Mouse (Mus musculus) midbrain, embryonic 15.5 days (tissue): ENCODE results near the gene Flt1. TPM values are rescaled to one million over a fixed set of nuclear protein-coding genes. Genes with fewer than 3 reads are reported as not detected.

ENCODE experiments used
- ATAC-seq: fragments of 200-750 bp; cut with Nextera tagmentation; replicated peaks from 2 replicates; pipeline ENCODE4 v1.8.0; 2017; ENCODE audit warnings: moderate TSS enrichment
- H3K27ac ChIP-seq: fragments of 300-500 bp; sonication (generic); 2 replicates; pipeline ENCODE4 v1.5.1; 2015; ENCODE audit warnings: mild to moderate bottlenecking, inconsistent platforms
- H3K27me3 ChIP-seq: fragments of 300-500 bp; sonication (generic); replicated peaks from 2 replicates; pipeline ENCODE4 v1.6.1; 2015; ENCODE audit warnings: inconsistent platforms
- H3K36me3 ChIP-seq: fragments of 300-500 bp; sonication (generic); replicated peaks from 2 replicates; pipeline ENCODE4 v1.6.1; 2015; ENCODE audit warnings: inconsistent platforms
- H3K4me1 ChIP-seq: fragments of 300-500 bp; sonication (generic); 2 replicates; pipeline ENCODE4 v1.6.1; 2015; ENCODE audit warnings: inconsistent platforms
- H3K4me2 ChIP-seq: fragments of 300-500 bp; sonication (generic); 2 replicates; pipeline ENCODE4 v1.6.1; 2015; ENCODE audit warnings: inconsistent platforms, mild to moderate bottlenecking, moderate library complexity
- H3K4me3 ChIP-seq: fragments of 300-500 bp; sonication (generic); 2 replicates; pipeline ENCODE4 v1.5.1; 2015; ENCODE audit warnings: mild to moderate bottlenecking, inconsistent platforms
- H3K9ac ChIP-seq: fragments of 300-500 bp; sonication (generic); 2 replicates; pipeline ENCODE4 v1.6.1; 2015; ENCODE audit warnings: mild to moderate bottlenecking, inconsistent platforms
- H3K9me3 ChIP-seq: fragments of 300-500 bp; sonication (generic); 2 replicates; pipeline ENCODE4 v1.6.1; 2016; ENCODE audit warnings: inconsistent platforms
- WGBS: fragments of 180-500 bp; shearing (Covaris S2); methylation state at CpG from one replicate; pipeline ENCODE4 v1.1.7; 2015; ENCODE audit warnings: mixed read lengths; 5-methylcytosine and 5-hydroxymethylcytosine counted together
- polyA plus RNA-seq: library from polyadenylated mRNA; unstranded; fragments of >200 nt; fragmentation: Nextera tagmentation; extraction: Ambion mirVana; gene quantifications from 2 replicates; pipeline ENCODE4 v1.2.1, GENCODE M21; 2015

Gene Flt1
- polyA plus RNA-seq, 1 experiment from 2014 or later = 13.4 TPM

- Histone ChIP-seq H3K27ac (no peak overlapping the region), H3K27me3 (peaks cover 26% of the 10 kb centered on the region), H3K9ac (no peak overlapping the region), H3K9me3 (no peaks in the 10 kb centered on the region), H3K4me3 (0 out of 2 replicates have a peak overlapping the region, but pooled peaks have one; percentile 3), H3K4me1 (peaks cover 23% of the 10 kb centered on the region), H3K36me3 (no peaks in the 10 kb centered on the region), H3K4me2 (peak overlapping the region; percentile 33)
- ATAC-seq = no peak
- 1% methylated on average over 15 of the region's 15 CpGs for WGBS
Measured at GRCm38 (mm10) chr5:147748081-147748581, 22.3 kb upstream of the Flt1 start.

- H3K4me3 ChIP-seq = no peak overlapping the region
- H3K4me1 ChIP-seq = peaks cover 9% of the 10 kb centered on the region; the same call in 1 of the 2 replicates
- WGBS = 92% methylated on average over 21 of the region's 21 CpGs
- H3K36me3 ChIP-seq = no peaks in the 10 kb centered on the region
- no peak overlapping the region for H3K9ac ChIP-seq
- peaks cover 7% of the 10 kb centered on the region for H3K27me3 ChIP-seq
- no peak overlapping the region for H3K4me2 ChIP-seq
- H3K9me3 ChIP-seq = no peaks in the 10 kb centered on the region
- no peak overlapping the region for H3K27ac ChIP-seq
- no peak for ATAC-seq
Measured at GRCm38 (mm10) chr5:147744900-147745653, 19.3 kb upstream of the Flt1 start.

- Histone ChIP-seq H3K27me3 (no peaks in the 10 kb centered on the region), H3K4me1 (no peaks in the 10 kb centered on the region), H3K4me3 (no peak overlapping the region), H3K9ac (no peak overlapping the region), H3K4me2 (no peak overlapping the region), H3K9me3 (no peaks in the 10 kb centered on the region), H3K27ac (no peak overlapping the region), H3K36me3 (no peaks in the 10 kb centered on the region)
- ATAC-seq = no peak
- 86% methylated on average over 9 of the region's 9 CpGs for WGBS
Measured at GRCm38 (mm10) chr5:147742468-147743111, 16.8 kb upstream of the Flt1 start.

GRCm38 (mm10) chr5:147736766-147737280 lies 11.0 kb upstream of the Flt1 start:
- Histone ChIP-seq H3K27me3 (no peaks in the 10 kb centered on the region), H3K9me3 (no peaks in the 10 kb centered on the region), H3K4me2 (no peak overlapping the region), H3K27ac (no peak overlapping the region), H3K4me1 (no peaks in the 10 kb centered on the region), H3K36me3 (no peaks in the 10 kb centered on the region), H3K4me3 (no peak overlapping the region), H3K9ac (no peak overlapping the region)
- 77% methylated on average over 8 of the region's 8 CpGs for WGBS
- ATAC-seq = no peak

- no peak overlapping the region for H3K9ac ChIP-seq
- ATAC-seq = no peak
- H3K4me3 ChIP-seq = no peak overlapping the region
- no peak overlapping the region for H3K27ac ChIP-seq
- H3K4me2 ChIP-seq = no peak overlapping the region
- no peaks in the 10 kb centered on the region for H3K36me3 ChIP-seq
- whole genome bisulfite sequencing = 95% methylated on average over 1 of the region's 1 CpGs
- peaks cover 9% of the 10 kb centered on the region for H3K27me3 ChIP-seq
- no peaks in the 10 kb centered on the region for H3K4me1 ChIP-seq
- no peaks in the 10 kb centered on the region for H3K9me3 ChIP-seq
Measured at GRCm38 (mm10) chr5:147733682-147734081, 7.9 kb upstream of the Flt1 start.

- no peak for ATAC-seq
- 81% methylated on average over 5 of the region's 5 CpGs for WGBS
- H3K9me3 ChIP-seq = no peaks in the 10 kb centered on the region
Measured at GRCm38 (mm10) chr5:147732926-147733325, 7.1 kb upstream of the Flt1 start.

GRCm38 (mm10) chr5:147727481-147727880 lies 1.7 kb upstream of the Flt1 start:
- Histone ChIP-seq H3K4me3 (no peak overlapping the region), H3K27ac (no peak overlapping the region), H3K9ac (no peak overlapping the region), H3K9me3 (no peaks in the 10 kb centered on the region), H3K4me1 (peaks cover 18% of the 10 kb centered on the region), H3K36me3 (no peaks in the 10 kb centered on the region), H3K27me3 (peaks cover 54% of the 10 kb centered on the region), H3K4me2 (no peak overlapping the region)
- 9% methylated on average over 12 of the region's 12 CpGs for WGBS
- no peak for ATAC-seq

More at GRCm38 (mm10) chr5:147732926-147733325, 7.1 kb upstream of the Flt1 start:
- Histone ChIP-seq H3K27me3 (peaks cover 15% of the 10 kb centered on the region), H3K27ac (no peak overlapping the region), H3K4me2 (no peak overlapping the region), H3K9ac (no peak overlapping the region), H3K4me3 (no peak overlapping the region), H3K4me1 (no peaks in the 10 kb centered on the region), H3K36me3 (no peaks in the 10 kb centered on the region)

GRCm38 (mm10) chr5:147726701-147727393 lies 1.0 kb upstream of the Flt1 start:
- Histone ChIP-seq H3K9me3 (no peaks in the 10 kb centered on the region), H3K27me3 (peaks cover 56% of the 10 kb centered on the region), H3K27ac (no peak overlapping the region), H3K9ac (no peak overlapping the region), H3K4me3 (no peak overlapping the region), H3K4me2 (peak overlapping the region; percentile 65; the same call in 1 of the 2 replicates), H3K4me1 (peaks cover 18% of the 10 kb centered on the region), H3K36me3 (no peaks in the 10 kb centered on the region)
- no peak for ATAC-seq
- 2% methylated on average over 18 of the region's 18 CpGs for WGBS

GRCm38 (mm10) chr5:147724945-147725830 lies 623 bp downstream of the Flt1 start:
- Histone ChIP-seq H3K4me3 (peak overlapping the region; percentile 37), H3K27ac (no peak overlapping the region), H3K4me1 (peaks cover 18% of the 10 kb centered on the region), H3K36me3 (no peaks in the 10 kb centered on the region), H3K4me2 (peak overlapping the region; percentile 65), H3K9ac (peak overlapping the region; percentile 9; the same call in 1 of the 2 replicates), H3K27me3 (peaks cover 72% of the 10 kb centered on the region), H3K9me3 (no peaks in the 10 kb centered on the region)
- under 1% methylated on average over 68 of the region's 69 CpGs for WGBS
- peak; percentile 54 for ATAC-seq

GRCm38 (mm10) chr5:147724391-147724790 lies 1.4 kb downstream of the Flt1 start:
- no peaks in the 10 kb centered on the region for H3K9me3 ChIP-seq
- no peak for ATAC-seq
- H3K27ac ChIP-seq = no peak overlapping the region
- peaks cover 74% of the 10 kb centered on the region for H3K27me3 ChIP-seq
- WGBS = under 1% methylated on average over 14 of the region's 14 CpGs
- 0 out of 2 replicates have a peak overlapping the region, but pooled peaks have one; percentile 4 for H3K4me3 ChIP-seq
- H3K36me3 ChIP-seq = no peaks in the 10 kb centered on the region
- no peak overlapping the region for H3K4me2 ChIP-seq
- H3K9ac ChIP-seq = no peak overlapping the region
- H3K4me1 ChIP-seq = peaks cover 18% of the 10 kb centered on the region

- no peak overlapping the region for H3K27ac ChIP-seq
- WGBS = 5% methylated on average over 17 of the region's 17 CpGs
- H3K4me1 ChIP-seq = peaks cover 18% of the 10 kb centered on the region
- H3K4me2 ChIP-seq = no peak overlapping the region
- H3K4me3 ChIP-seq = no peak overlapping the region
- no peak for ATAC-seq
- H3K9me3 ChIP-seq = no peaks in the 10 kb centered on the region
- H3K9ac ChIP-seq = no peak overlapping the region
- no peaks in the 10 kb centered on the region for H3K36me3 ChIP-seq
- H3K27me3 ChIP-seq = peaks cover 69% of the 10 kb centered on the region
Measured at GRCm38 (mm10) chr5:147723811-147724210, 2.0 kb downstream of the Flt1 start.
